Mouse (Mus musculus): Measurements from ENCODE around the gene Ocrl.
A peak's percentile ranks its signal among the peaks of the same experiment; 100 is the strongest.

DNA sequence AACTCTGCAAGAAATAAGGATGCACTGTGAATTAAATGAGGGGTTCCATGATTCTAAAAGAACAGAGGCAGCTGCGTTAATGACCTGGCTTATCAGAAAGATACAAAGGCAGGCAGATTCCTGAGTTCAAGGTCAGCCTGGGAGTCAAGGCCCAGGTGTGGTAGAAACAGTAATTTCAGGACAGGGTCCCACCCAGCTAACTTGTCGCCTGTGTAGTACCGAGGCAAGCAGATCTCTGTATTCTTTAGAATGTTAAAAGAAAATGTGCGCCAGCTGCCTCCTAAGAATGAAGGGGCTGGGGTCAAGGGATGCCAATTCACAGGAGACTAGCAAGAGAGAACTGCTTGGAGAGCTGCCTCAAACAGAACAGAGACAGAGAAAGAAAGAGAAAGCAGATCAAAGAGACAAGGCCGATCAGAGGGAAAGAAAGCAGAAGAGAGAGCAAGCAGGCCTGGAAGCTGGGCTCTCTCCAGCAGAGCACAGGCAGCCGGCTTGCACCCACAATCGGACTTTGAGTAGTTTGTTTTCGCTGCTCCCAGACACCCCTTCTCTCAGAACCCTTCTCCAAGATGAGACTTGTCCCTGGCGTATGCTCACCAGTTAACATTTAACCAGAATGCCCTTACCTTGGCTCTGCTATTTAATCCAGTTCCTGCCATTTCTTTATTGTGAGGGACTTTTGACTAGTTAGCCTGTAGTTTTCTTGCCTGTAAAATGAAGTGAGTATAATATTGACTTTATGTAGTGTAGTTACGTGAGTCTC lies 59.4 kb downstream of the Ocrl start:
- TF ChIP-seq CTCF (conservative IDR thresholded peaks at IDR 0.05; ENCODE audit: low read length): no peak
- peak; percentile 1; the same call in 1 of the 2 replicates for TF ChIP-seq NANOG (IDR thresholded peaks at IDR 0.05; ENCODE audit: borderline replicate concordance, low read length)
